Mouse (Mus musculus) gonadal fat pad, adult 2 months (tissue): ENCODE measurements around the gene Pah. TPM values are rescaled to one million over a fixed set of nuclear protein-coding genes. Genes with fewer than 3 reads are reported as not detected.

ENCODE experiments used
- DNase-seq: peaks from one replicate; pipeline ENCODE4 v3.0.0-alpha.2; 2012; ENCODE audit warnings: low read depth
- polyA plus RNA-seq: library from polyadenylated mRNA; depleted of rRNA; stranded (reverse); fragments of >200 nt; gene quantifications from 2 replicates; pipeline ENCODE4 v1.2.3, GENCODE M21; 2012

Gene Pah
- polyA plus RNA-seq, 1 experiment: 0.12 TPM

DNA sequence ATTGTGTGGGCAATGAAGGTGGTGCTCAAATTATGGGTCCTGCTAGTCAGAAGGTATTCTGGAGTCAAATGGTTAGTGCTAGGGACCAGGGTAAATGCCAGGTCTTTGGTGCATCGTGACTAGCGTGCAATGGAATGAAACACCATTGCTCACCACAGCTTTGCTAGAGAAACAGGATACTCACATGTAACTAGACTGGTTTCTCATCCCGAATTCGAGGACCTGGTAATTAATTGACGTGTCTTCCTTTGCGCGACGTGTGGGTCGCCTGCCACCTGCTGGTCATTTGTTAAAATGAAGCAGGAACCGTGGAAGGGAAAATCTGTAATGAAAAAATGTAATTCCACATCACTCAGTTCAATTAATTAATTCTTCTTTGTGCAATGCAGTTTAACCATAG, 17.6 kb upstream of the Pah start:
- no peak for DNase-seq

DNA sequence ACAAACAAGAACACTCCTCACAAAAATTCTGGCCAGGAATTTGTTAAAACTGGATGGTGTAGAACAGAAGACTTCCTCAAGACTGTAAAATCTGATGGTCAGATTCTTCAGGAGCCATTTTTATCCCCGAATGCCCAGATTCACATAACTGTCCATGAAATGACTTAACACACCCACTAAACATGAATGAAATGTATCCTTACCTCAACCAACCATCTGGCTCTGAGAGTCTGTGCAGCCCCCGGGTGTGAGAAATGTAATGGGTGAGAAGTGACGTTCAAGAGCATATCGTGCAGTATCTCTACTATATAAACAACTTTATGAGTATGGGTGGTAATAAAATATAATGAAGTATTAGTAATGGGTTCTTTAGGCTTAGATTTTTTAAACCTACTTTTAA, 13.0 kb upstream of the Pah start:
- DNase-seq: no peak

DNA sequence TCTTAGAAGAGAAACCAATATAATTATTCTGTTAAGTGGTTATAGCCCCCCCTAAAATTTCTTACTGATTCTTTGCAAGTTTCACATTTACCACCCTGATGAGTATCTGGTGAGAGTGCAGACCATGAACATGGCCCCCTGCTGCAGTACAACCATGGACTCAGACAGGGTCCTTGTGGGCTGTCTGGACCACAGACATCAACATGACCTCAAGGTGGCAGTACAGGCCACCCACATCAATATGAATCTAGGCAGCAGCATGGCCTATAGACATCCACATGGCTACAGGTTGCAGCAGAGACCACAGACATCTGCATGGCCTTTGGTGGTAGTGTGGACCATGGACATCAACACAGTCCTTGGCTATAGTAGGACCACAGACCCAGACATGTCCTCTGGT, 8.5 kb upstream of the Pah start:
- DNase-seq: no peak

DNA sequence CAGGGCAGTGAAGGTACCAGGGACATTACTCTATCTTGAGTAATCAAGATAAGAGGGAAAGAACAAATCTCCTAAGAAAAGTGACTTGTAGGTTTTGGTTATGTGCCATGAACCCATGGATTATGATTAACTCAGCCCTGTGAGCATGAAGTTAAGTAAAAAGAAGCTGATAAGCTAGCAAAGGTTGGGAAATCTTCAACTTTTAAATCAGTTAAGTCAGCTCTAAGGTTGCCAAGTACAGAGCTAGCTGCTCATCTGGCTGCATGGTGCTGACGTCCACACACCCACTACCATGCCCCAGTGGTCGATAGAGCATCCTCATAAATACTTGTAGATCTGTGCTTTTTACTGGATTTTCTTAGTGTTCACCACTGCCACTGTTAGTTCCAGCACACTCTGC, 3.0 kb upstream of the Pah start:
- DNase-seq: no peak

DNA sequence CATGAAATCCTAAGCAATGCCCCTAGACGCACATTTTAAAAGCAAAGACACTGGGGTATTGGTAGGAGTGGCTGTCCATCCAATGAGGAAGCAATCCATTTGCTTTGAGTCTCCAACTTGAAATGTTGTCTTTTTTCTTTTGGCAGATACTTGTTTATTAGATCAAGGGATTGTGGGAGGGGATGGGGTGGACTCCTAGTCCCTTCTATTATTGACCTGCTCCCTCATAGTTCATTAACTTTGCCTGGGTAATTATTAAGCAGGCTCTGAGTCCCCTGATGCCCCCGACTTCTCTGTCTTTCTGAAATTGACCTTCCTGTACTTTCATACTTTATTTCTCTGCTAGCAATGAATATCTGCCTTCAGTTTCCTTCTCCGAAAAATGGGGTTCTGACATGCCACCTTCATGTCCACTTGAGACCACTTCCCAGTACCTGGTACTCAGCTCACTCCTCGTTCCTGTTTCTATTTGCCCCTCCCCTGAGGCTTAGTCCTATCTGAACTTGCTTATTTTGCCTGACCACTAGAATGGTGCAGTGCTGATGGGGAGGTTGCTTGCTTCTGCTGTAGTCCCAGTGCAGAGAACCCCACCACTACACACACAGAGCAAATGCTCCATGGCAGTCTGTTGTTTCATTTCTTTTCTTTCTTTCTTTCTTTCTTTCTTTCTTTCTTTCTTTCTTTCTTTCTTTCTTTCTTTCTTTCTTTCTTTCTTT, 1.0 kb upstream of the Pah start:
- no peak for DNase-seq

DNA sequence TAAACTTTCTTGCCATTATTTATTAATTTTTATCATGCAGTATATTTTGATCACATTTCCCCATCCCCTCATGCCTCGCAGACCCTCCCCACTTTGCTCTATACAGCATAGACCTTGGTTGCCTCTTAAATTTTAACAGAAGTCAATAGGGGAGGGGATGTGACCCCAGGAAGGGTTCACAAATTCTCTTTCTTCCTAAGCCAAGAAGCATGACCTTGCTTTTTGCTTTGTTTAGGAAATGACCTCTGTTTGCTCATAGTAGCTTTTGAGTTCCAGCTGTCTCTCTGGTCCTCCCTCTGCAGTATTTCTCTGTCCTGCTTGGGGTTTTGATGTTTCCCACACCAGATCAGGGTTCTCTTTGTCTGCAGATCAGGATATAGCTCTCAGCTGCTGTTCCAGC, 12.6 kb downstream of the Pah start:
- DNase-seq: no peak

DNA sequence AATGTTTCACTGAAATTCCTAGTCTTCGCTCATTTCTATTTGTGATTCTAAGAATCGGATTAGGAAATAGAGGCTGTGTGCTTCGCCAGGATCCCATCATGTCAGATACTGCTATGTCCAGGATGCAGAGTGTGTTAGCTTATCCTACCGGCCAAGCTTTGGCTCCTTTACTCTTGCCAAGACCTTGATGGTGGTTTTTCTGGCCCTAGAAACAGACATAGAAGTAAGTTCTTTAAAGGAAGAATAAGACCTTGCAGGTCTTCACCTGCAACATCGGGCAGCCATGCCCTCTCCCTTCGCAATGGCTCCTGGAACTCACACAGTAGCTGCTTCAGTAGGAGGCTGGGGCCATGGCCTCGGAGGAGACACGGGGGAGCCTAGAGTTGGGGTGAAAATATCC, 24.2 kb downstream of the Pah start:
- no peak for DNase-seq

DNA sequence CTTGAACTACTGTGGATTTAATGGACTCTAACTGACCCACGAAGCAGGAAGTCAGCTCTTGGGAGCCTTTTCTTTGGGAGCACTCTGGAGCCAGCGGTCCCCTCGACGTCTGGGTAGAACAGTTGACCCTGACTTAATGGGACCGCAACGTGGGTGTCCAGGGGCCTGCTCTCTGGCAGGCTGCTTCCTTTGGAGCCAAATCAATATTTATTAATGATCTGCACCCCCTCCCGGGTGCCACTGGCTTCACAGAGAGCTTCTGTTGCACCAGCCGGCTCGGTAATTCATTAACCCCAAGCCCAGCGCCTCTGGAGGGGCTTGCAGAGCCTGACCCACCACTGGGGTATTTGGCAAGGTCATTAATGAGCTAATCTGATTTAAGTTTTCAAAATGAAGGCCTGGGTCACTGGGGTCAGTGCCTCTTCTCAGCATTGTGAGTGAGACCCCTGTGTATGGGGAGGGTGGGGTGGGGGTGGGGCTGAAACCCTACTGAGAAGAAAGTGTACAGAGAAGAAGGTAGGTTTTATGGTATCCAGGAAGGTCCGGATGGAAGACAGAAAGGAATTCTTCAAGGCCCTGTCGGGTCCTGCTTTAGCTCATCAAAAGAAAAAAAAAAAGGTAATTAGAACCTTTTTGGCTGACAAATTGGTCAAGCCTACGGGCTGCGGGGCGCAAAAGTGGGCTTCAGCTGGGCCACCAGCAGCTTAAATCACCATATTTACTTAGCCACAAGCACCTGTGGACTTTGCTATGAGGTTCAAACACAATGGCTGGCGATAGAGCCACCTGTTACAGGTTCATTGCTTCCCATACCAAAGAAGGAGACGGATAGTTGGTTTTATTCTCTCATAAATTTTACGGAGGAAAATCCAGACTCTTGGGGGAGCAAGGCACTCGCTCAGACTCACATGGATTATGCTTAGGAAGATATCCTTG, 25.0 kb downstream of the Pah start:
- no peak for DNase-seq

DNA sequence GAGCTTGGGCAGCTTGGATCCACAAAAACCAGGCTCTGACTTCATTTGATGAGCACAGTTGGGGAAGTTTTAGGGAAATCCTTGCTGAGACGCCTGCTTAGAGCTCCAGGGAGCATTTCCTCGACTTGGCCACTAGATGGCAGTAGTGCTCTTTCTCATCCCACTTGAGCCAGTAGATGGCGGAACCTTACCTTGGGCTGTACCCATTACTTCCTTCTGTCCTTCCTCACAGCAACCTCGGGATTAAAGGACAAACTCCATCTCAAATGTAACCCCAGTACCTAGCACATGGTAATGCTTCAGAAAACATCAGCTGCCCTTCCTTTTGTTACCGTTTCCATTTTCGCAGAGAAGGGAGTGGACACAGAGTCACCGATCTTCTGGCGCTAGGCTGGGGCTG, 31.1 kb downstream of the Pah start:
- DNase-seq: no peak

DNA sequence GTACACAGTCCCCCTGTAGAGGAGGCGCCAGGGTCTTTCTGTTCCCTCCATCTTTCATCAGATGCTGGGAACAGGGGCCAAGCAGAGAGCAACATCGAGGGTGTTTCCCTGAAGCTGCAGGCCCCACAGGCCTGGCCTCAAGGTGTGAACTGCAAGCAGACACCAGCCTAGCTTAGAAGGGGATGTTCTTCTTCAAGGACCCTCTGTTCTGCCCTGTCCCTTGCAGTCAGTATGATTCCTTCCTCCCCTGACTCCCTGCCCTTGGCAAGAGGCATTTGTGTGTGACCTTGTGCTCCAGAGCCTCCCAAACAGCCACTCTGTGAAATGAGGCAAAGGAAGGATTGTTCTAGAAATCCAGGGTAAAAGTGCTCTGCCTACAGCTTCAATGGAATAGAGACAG, 34.8 kb downstream of the Pah start:
- no peak for DNase-seq

DNA sequence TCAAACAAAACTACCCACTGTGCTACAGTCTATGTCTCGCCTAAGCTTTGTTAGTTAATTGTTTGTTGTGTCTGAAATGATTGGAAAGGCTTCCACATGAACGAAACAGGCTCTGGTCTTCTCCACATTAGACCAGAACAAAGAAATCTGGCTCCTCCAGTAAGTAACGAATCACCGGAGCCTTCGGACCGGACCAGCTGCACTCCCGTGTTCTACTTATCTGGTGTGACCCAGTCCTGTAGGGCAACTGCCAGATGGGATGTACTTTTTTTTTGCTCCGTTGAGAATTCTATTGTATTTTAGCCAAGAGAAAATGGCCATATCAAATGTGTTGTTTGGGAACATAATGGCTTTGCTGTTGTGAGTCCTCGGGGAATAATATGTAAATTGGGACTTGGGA, 42.2 kb downstream of the Pah start:
- DNase-seq: no peak

DNA sequence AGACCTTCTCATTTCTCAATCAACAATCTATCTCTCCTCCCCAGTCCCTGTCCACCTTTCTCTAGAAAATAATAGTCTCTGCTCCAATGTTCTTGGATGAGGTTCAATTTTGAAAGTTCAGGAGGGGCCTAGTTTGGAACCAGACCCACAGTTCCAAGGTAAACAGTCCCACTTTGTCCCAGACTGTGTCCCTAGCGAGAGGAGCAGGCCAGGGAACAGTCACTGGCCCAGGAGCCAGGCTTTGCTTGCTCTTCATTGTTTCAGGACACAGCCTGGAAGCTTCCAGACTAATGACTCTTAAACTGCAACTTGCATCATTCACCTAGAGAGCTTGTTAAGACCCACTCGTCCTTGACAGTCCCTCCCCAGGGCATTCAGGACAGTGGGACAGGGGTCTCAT, 44.1 kb downstream of the Pah start:
- no peak for DNase-seq

DNA sequence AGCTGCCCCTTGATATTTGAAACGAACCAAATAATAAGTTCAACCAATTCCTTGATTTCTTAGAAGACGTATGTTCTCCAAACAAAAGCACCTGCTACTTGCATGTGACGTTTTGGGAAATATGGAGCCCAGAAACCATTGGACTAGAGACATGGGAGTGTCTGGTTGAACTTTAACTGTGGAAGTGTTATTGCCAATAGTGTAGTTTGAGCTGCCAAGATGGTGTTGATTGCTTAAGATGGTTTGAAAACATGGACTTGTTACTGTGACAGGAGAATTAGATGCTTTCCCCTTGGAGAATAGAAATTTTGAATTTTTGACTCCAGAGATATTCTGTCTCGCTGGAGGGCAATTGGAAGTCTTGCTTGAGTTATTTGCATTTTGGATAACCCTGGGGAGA, 50.9 kb downstream of the Pah start:
- DNase-seq: no peak

DNA sequence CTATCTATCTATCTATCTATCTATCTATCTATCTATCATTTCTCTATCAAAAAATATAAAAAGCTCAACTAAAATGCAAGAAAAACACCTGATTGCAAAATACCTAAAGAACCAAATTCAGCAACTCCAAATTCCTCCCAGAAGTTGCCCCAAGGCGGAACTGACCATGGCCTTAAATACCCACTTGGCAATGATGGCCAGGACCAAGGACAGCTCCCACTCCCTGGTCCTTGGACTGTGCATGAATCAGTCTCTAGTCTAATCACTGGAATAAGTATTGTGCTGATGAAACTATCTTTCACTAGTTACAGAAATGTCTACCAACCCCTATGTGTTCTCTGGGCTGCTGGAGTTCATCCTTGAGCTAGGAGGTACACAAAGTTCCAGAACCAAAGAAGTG, 65.1 kb downstream of the Pah start:
- DNase-seq: no peak

DNA sequence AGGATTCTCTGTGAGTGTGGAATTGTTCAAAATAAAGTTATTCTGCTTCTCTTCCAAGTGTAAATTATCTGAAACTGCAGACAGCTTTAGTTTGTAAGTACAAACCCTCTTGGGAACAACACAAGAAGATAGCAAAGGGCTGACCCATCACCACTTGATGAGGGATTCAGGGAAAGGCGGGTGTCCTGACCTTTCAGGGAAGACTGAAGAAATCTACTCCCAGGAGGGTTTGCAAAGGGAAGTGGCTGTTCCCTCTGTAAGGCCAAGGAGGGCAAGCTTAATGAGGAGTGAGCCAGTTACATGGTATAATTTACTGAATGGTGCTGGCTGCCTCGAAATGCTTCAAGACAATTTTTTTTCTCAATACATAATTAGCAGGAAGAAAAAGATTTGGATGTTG, 72.3 kb downstream of the Pah start:
- DNase-seq: no peak

DNA sequence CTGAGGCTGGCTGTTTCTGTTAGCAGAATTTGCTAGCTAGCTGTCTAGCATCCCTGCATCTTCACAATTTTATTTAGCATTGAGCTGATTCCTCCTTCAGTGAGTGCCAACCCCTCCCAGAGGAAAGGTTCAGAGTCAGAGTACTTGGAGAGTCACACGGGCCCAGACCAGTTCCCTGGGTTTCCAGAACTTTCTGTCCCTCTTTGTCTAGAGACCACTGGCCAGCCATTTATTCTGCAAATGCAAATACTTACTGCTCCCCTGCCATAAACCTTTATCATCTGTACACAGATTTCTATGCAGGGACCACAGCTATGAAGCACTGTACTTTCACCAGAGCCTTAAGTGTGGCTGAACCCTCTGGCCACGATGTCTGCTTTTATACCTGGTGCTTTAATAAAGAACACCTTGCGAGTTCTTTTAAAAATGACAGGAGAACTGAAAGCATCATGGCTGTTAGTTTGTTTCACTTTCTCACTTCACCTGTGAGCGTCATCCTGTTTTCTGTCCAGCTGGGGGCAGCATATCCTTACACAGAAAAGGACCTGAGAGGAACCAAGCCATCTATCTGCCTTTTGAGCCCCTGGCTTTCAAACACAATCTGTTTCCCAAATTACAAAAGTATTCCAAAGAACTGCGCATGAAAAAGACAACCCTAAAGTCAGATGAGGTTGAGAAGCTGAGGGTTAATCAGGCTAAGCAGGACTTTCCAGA, 74.9 kb downstream of the Pah start:
- no peak for DNase-seq

DNA sequence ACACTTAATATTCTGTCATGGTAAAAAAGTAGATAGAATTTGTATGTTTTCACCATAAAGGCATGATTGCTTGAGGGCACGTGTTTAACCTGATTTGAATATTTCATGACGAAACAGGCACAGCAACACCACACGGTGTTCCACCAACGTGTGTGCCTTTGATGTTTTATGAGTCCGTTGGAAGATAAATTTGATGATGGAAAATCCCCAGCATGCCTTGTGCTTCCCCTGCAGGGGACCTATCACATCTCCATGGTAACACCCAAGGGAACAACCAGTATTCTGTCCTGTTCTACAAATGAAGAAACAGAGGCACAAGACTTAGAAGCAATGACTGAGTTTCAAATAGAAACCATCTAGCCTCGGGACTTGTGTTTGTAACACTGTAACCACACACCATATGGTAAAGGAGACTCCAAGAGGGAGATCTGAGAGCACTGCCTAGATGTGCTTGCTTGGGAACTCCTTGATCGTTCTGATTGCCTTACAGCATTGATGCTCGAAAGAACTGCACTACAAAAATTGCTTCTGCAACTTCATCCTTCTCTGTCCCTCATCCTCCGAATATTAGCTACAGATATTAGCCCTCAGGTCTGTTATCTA, 75.6 kb downstream of the Pah start:
- no peak for DNase-seq

DNA sequence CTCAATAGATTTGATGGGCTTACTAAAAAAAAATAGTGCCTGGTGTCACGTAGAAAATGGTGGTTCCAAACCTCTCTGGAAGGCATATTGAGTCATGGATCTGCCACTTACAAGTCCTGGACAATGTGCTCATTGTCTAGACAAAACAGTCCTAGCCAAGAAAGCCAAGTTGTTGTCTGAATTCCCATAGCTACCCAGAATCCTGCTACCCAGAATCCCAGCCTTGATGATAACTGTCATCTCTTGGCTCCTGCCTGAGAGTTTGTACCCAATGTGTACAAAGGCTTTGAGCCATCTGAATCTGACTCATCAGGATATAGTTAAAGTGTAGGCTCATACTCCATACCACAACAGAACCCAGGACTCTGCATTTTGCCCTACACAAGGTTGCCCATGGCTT, 80.6 kb downstream of the Pah start:
- DNase-seq: no peak

DNA sequence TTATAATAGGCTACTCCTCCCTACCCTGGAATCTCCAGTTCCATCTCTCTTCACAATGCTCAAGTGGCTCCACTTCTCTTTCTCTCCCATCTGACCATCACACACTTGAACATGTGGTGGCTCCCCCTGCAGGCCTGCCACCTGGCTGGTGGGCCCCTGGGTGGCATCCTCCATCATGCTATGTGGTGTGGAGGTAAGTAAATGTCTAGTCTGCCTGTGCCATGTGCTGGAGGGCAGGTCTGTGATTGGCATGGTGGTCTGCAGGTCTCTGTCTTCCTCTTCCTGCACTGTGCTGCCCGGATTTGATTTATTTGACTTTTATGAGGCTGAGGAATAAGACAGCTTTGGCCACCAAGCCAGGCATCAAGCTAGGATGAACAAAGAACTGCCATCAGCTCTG, 103.6 kb downstream of the Pah start:
- no peak for DNase-seq
